Mouse (Mus musculus) mesoderm, embryonic 11.5 days (tissue): ENCODE results near the gene Gemin6.
"Not testable (repeated sequence)": the region's sequence is repeated elsewhere in the genome, so short reads cannot be mapped to it uniquely, and the experiment has no call there.

ENCODE experiments used
- DNase-seq: peaks from one replicate; pipeline ENCODE4 v3.0.0-alpha.2; 2012; ENCODE audit warnings: low read depth, low spot score

Gemin6 gene

DNA sequence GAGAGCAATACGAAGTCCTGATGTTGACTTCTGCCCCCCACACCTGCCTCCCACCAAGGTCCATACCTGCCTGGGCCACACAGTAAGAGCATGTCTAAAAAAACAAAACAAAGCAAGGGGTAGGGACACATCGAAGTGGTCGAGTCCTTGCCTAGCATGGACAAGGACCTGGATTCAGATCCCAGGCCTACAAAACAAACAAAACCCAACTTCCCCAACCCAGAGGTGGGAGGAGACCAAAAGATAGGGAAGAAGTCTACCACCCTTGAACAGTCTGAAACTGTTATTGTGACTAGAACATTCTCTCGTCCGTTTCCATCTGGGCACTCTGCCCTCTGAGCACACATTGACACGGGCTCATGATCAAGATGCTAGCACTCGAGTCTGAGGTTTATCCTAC, 10.1 kb downstream of the Gemin6 start:
- no peak for DNase-seq

DNA sequence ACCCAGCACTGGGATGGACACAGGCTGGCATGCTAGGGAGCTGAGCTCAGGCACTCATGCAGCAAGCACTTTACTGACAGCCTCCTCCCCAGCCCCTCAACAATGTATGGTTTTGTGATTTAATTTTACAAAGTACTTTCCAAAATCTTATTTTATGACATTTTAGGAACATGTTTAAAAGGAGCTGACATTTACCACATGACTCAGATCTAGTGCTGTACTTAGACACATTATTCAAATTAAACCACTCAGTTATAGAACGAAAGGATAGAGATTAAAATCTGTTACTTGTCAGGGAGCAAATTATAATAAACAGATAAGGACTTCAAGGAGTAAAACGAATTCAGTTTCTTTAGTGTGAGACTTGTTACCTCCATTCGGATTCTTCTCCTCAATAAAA, 11.2 kb downstream of the Gemin6 start:
- DNase-seq = no peak

GRCm38 (mm10) chr17:80236805-80237204, 12.6 kb downstream of the Gemin6 start:
- DNase-seq = no peak

DNA sequence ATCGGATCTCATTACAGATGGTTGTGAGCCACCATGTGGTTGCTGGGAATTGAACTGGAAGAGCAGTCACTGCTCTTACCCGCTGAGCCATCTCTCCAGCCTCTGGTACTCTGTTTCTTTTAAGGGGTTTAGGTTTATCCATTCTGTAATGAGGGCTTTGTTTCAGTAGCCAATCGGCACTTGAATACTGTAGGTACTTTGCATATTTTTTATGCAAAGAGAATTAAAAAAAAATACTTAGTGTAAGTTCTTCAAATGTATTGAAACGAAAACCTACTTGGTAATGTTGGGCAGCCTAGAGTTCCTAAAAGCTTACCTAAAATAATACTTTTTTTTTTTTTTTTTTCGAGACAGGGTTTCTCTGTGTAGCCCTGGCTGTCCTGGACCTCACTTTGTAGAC, 13.2 kb downstream of the Gemin6 start:
- DNase-seq = no peak

- no peak for DNase-seq
These were observed 17.4 kb downstream of the Gemin6 start for GRCm38 (mm10) chr17:80241594-80241993.

DNA sequence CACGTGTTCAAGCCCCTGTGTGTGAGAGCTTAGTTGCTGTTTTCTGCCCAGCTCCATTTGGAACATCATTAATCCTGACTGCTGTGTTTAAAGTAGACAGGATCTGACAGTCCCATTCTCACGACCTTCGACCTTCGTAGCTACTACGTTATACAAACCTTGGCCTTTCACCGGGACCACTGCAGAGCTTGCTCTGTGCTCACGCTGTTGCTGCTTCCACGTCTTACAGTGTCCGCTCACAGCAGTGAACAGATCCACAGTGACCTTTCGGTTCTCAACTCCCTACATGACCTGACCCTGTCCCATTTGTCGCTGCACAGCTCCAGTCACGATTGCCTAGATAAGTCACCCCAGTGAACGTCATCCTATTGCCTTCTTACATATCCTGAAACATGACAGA, 18.9 kb downstream of the Gemin6 start:
- DNase-seq = peak; percentile 23

GRCm38 (mm10) chr17:80252757-80253525, 28.7 kb downstream of the Gemin6 start:
- DNase-seq = no peak

GRCm38 (mm10) chr17:80254421-80254820, 30.2 kb downstream of the Gemin6 start:
- no peak for DNase-seq

GRCm38 (mm10) chr17:80255208-80255607, 31.0 kb downstream of the Gemin6 start:
- DNase-seq = peak; percentile 56

DNA sequence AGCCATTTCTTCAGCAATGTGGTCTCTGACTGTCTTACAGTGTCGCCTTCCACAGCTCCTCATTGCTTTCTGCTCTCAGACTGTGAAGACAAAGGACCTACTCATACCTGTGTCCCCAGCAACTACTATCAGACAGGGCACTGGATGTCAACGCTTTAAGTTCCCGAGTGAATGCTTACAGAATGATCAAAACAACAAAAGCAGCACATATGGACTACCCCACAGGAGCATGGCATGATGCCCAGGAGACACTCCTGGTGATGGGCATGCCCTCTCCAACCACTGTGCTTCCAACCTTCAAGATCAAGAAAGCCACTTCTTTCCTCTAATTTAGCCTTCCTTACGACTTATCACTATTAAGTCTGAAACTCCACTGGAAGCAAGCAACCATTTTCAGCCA, 42.8 kb downstream of the Gemin6 start:
- DNase-seq = no peak

GRCm38 (mm10) chr17:80268151-80268550, 43.9 kb downstream of the Gemin6 start:
- DNase-seq = no peak

DNA sequence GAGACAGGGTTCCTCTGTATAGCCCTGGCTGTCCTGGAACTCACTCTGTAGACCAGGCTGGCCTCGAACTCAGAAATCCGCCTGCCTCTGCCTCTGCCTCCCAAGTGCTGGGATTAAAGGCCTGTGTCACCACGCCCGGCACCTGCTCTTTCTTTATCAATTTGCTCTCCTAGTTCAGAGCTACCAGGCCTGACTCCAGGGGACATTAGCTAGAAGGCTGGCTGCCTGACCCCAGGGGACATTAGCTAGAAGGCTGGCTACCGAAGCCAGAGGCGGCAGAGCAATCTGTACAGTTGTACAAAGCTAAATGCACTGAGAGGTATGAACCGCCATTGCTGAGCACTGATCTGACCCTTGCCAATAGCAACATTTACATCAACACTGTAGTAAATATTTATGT, 46.4 kb downstream of the Gemin6 start:
- DNase-seq = not testable (repeated sequence)
